8 mouse cellular contexts compared by ENCODE assay signal in genomic region chr7:98341475-98341874, GRCm38 (mm10). TPM values are rescaled to one million over a fixed set of nuclear protein-coding genes. Genes with fewer than 3 reads are reported as not detected.
A peak's percentile ranks its signal among the peaks of the same experiment; 100 is the strongest.
DNase-seq lines count a peak whose midpoint lies in the region; ATAC-seq lines count a peak whose summit lies in the region.

No protein-coding gene starts in this region.

- no peaks in the 10 kb centered on the region for H3K4me1 ChIP-seq in intestine, embryonic 15.5 days (replicated peaks)

- no peaks in the 10 kb centered on the region for H3K9me3 ChIP-seq in intestine, embryonic 15.5 days

- ATAC-seq in intestine, embryonic 15.5 days: peak; percentile 85
- peak; percentile 76 for ATAC-seq in megakaryocyte-erythroid progenitor cell, adult 5-6 weeks (replicated peaks; ENCODE audit: low FRiP score, low TSS enrichment, poor library complexity, severe bottlenecking)

- DNase-seq in adrenal gland, adult (ENCODE audit: inconsistent age in 2 of 2, low spot score in 1 of 2): peak; percentile 77 to 93
- peak; percentile 96 for DNase-seq in embryo, embryonic 10.5 days (ENCODE audit: low spot score)
- DNase-seq in gastrocnemius, postnatal 25 days: peak; percentile 67
- DNase-seq in left cerebral cortex, postnatal 14 days (ENCODE audit: low spot score in 2 of 2): peak; percentile 84 to 88
- DNase-seq in right cerebral cortex, postnatal 14 days: peak; percentile 90
- DNase-seq in urinary bladder, postnatal 25 days (ENCODE audit: low spot score): peak; percentile 87

- peaks cover 10% of the 10 kb centered on the region; the same call in 1 of the 2 replicates for H3K27me3 ChIP-seq in intestine, embryonic 15.5 days (replicated peaks)

- H3K4me2 ChIP-seq in intestine, embryonic 15.5 days (replicated peaks): peak overlapping the region; percentile 85

- no peaks in the 10 kb centered on the region for H3K36me3 ChIP-seq in intestine, embryonic 15.5 days

- H3K4me3 ChIP-seq in intestine, embryonic 15.5 days (replicated peaks): peak overlapping the region; percentile 36

- peak overlapping the region; percentile 59 for H3K9ac ChIP-seq in intestine, embryonic 15.5 days

- 5% methylated on average over 13 of the region's 13 CpGs for WGBS in intestine, embryonic 15.5 days

- intact Hi-C loops in left cerebral cortex, postnatal 14 days (cut with DNase I): loop anchor here (5.0 kb wide), 2 partner anchors 54 to 184 kb away; no protein-coding TSS in a partner anchor

- H3K27ac ChIP-seq in intestine, embryonic 15.5 days: no peak overlapping the region

RNA-seq across cellular contexts. Expression of gene Tsku, which starts 19.7 kb away (rescaled TPM):
- total RNA-seq in gastrocnemius, postnatal 25 days (2021): 1 to 10 TPM; 1.3 to 1.6 TPM
- polyA plus RNA-seq in intestine, embryonic 15.5 days (2015; fragmentation: Nextera tagmentation; extraction: Ambion mirVana): 8.2 and 8.8 TPM in 2 replicates
- total RNA-seq in left cerebral cortex, postnatal 14 days (2021): 1 to 10 TPM; 4.4 to 4.5 TPM
- not detected in 2 replicates for total RNA-seq in megakaryocyte-erythroid progenitor cell, adult 5-6 weeks (2014; fragmentation: Nextera tagmentation)
- total RNA-seq in megakaryocyte-erythroid progenitor cell, adult 5-6 weeks (2017): not detected in 2 replicates

RNA-seq across cellular contexts. Expression of gene Acer3, which starts 20.5 kb away (rescaled TPM):
- total RNA-seq in gastrocnemius, postnatal 25 days (2021): 1 to 10 TPM; 4.5 to 5.0 TPM
- polyA plus RNA-seq in intestine, embryonic 15.5 days (2015; fragmentation: Nextera tagmentation; extraction: Ambion mirVana): 20.0 and 20.5 TPM in 2 replicates
- 10 to 100 TPM; 17.2 to 17.5 TPM for total RNA-seq in left cerebral cortex, postnatal 14 days (2021)
- 28.8 and 28.9 TPM in 2 replicates for total RNA-seq in megakaryocyte-erythroid progenitor cell, adult 5-6 weeks (2014; fragmentation: Nextera tagmentation)
- total RNA-seq in megakaryocyte-erythroid progenitor cell, adult 5-6 weeks (2017): 27.7 and 55.6 TPM in 2 replicates
